Mouse (Mus musculus) left cerebral cortex, adult 11 months (tissue): Measurements from ENCODE around the gene Stx8.

ENCODE experiments used
- DNase-seq: peaks from one replicate; pipeline ENCODE4 v3.0.0; 2022; ENCODE audit warnings: low spot score

The Stx8 gene

GRCm38 (mm10) chr11:68036133-68036959 is 70.4 kb downstream of the Stx8 start:
- no peak for DNase-seq

GRCm38 (mm10) chr11:68037093-68037492 is 71.1 kb downstream of the Stx8 start:
- DNase-seq: no peak

GRCm38 (mm10) chr11:68038101-68038500 is 72.1 kb downstream of the Stx8 start:
- DNase-seq: no peak

- DNase-seq: no peak
Measured at GRCm38 (mm10) chr11:68044181-68044580, 78.2 kb downstream of the Stx8 start.

GRCm38 (mm10) chr11:68046916-68047315 is 80.9 kb downstream of the Stx8 start:
- no peak for DNase-seq

GRCm38 (mm10) chr11:68049261-68050165 is 83.5 kb downstream of the Stx8 start:
- no peak for DNase-seq

GRCm38 (mm10) chr11:68050725-68051124 is 84.7 kb downstream of the Stx8 start:
- no peak for DNase-seq

- no peak for DNase-seq
Measured at GRCm38 (mm10) chr11:68051305-68051704, 85.3 kb downstream of the Stx8 start.

GRCm38 (mm10) chr11:68058466-68059201 is 92.6 kb downstream of the Stx8 start:
- DNase-seq: no peak

- DNase-seq: no peak
Measured at GRCm38 (mm10) chr11:68060651-68061050, 94.7 kb downstream of the Stx8 start.

GRCm38 (mm10) chr11:68062116-68062515 is 96.1 kb downstream of the Stx8 start:
- DNase-seq: no peak

- DNase-seq: no peak
Measured at GRCm38 (mm10) chr11:68067806-68068205, 101.8 kb downstream of the Stx8 start.

GRCm38 (mm10) chr11:68070086-68070485 is 104.1 kb downstream of the Stx8 start:
- DNase-seq: no peak

GRCm38 (mm10) chr11:68071836-68072235 is 105.8 kb downstream of the Stx8 start:
- no peak for DNase-seq

- DNase-seq: no peak
Measured at GRCm38 (mm10) chr11:68072597-68073210, 106.7 kb downstream of the Stx8 start.

GRCm38 (mm10) chr11:68074686-68075085 is 108.7 kb downstream of the Stx8 start:
- DNase-seq: no peak

- DNase-seq: no peak
Measured at GRCm38 (mm10) chr11:68075331-68075730, 109.3 kb downstream of the Stx8 start.

- DNase-seq: no peak
Measured at GRCm38 (mm10) chr11:68079756-68080155, 113.8 kb downstream of the Stx8 start.

GRCm38 (mm10) chr11:68080999-68081398 is 115.0 kb downstream of the Stx8 start:
- DNase-seq: no peak

GRCm38 (mm10) chr11:68082756-68083155 is 116.8 kb downstream of the Stx8 start:
- no peak for DNase-seq

- no peak for DNase-seq
Measured at GRCm38 (mm10) chr11:68083562-68083961, 117.6 kb downstream of the Stx8 start.

GRCm38 (mm10) chr11:68086221-68086620 is 120.2 kb downstream of the Stx8 start:
- no peak for DNase-seq
